18 mouse cellular contexts compared by ENCODE assay signal in genomic region chr5:36301166-36301565, GRCm38 (mm10).
DNase-seq lines count a peak whose midpoint lies in the region; ATAC-seq lines count a peak whose summit lies in the region.
"Had no signal": no experiment of that assay in that cellular context is flagged by ENCODE, and none has a peak within 500 bp of the region (broad histone marks: within the 10 kb centered on the region; RNA-seq: fewer than 3 reads in every experiment).

No protein-coding gene starts in this region.

- ATAC-seq in kidney, embryonic 15.5 days (replicated peaks; ENCODE audit: low FRiP score): 0 out of 2 replicates have a peak, but pooled peaks have one; percentile 34
- ATAC-seq: liver, postnatal 0 days had no signal

- no peaks in the 10 kb centered on the region for H3K9me3 ChIP-seq in kidney, embryonic 15.5 days (replicated peaks)
- H3K9me3 ChIP-seq: heart, embryonic 12.5 days; hindbrain, embryonic 15.5 days had no signal

- H3K4me3 ChIP-seq in kidney, embryonic 15.5 days (replicated peaks): no peak overlapping the region
- H3K4me3 ChIP-seq: heart, embryonic 12.5 days; hindbrain, embryonic 15.5 days had no signal

- H3K27ac ChIP-seq in kidney, embryonic 15.5 days: no peak overlapping the region
- H3K27ac ChIP-seq: hindbrain, embryonic 15.5 days had no signal

- peaks cover 19% of the 10 kb centered on the region for H3K4me1 ChIP-seq in kidney, embryonic 15.5 days
- H3K4me1 ChIP-seq: hindbrain, embryonic 15.5 days had no signal

- H3K36me3 ChIP-seq in kidney, embryonic 15.5 days: no peaks in the 10 kb centered on the region
- H3K36me3 ChIP-seq: heart, embryonic 12.5 days; hindbrain, embryonic 15.5 days had no signal

- H3K27me3 ChIP-seq in kidney, embryonic 15.5 days: no peaks in the 10 kb centered on the region
- H3K27me3 ChIP-seq: hindbrain, embryonic 15.5 days had no signal

- DNase-seq in cerebellum, adult 18-20 months: peak; percentile 7 to 8
- DNase-seq in cerebellum, postnatal 4 days (ENCODE audit: low spot score in 2 of 2): no peak
- no peak for DNase-seq in kidney, postnatal 10 days
- peak; percentile 59 for DNase-seq in Muller cell, postnatal 12 days (ENCODE audit: inconsistent ontology term)
- peak; percentile 18 for DNase-seq in retina, adult 2 months (ENCODE audit: low read depth, low spot score)
- no peak for DNase-seq in adrenal gland, adult (ENCODE audit: inconsistent age in 2 of 2, low spot score in 1 of 2)
- no peak for DNase-seq in urinary bladder, postnatal 14 days (ENCODE audit: low spot score)
- DNase-seq: adrenal gland, postnatal 14 days; kidney, adult 18-20 months; kidney, postnatal 25 days; liver; liver, postnatal 0 days; lung, postnatal 36 days; right cerebral cortex, postnatal 14 days had no signal

- H3K9ac ChIP-seq in kidney, embryonic 15.5 days: no peak overlapping the region
- H3K9ac ChIP-seq: heart, embryonic 12.5 days; hindbrain, embryonic 15.5 days; liver, postnatal 0 days had no signal

- H3K4me2 ChIP-seq in kidney, embryonic 15.5 days: no peak overlapping the region
- H3K4me2 ChIP-seq: heart, embryonic 12.5 days; hindbrain, embryonic 15.5 days; midbrain, embryonic 11.5 days had no signal

- 47% methylated on average over 4 of the region's 4 CpGs for WGBS in kidney, embryonic 15.5 days

Comparison
In these comparisons a context has a peak if more than half of its experiments do, and no peak if none do; other contexts are left out.
1. DNase-seq: peak in cerebellum, adult 18-20 months (2 of 2), Muller cell, postnatal 12 days (single experiment) and retina, adult 2 months (single experiment); none in cerebellum, postnatal 4 days (0 of 2), kidney, postnatal 10 days (single experiment), adrenal gland, adult (0 of 2) and urinary bladder, postnatal 14 days (single experiment).